Mouse (Mus musculus) lung, postnatal 0 days (tissue): ENCODE measurements around the gene Syt13.

Source experiments
- CTCF ChIP-seq: IDR thresholded peaks from 2 replicates; pipeline ENCODE4 v1.5.1; 2016; ENCODE audit warnings: antibody characterized with exemption, mild to moderate bottlenecking
- EP300 ChIP-seq: IDR thresholded peaks from 2 replicates; pipeline ENCODE4 v1.6.1; 2016; ENCODE audit warnings: antibody characterized with exemption, mild to moderate bottlenecking, control low read depth

DNA sequence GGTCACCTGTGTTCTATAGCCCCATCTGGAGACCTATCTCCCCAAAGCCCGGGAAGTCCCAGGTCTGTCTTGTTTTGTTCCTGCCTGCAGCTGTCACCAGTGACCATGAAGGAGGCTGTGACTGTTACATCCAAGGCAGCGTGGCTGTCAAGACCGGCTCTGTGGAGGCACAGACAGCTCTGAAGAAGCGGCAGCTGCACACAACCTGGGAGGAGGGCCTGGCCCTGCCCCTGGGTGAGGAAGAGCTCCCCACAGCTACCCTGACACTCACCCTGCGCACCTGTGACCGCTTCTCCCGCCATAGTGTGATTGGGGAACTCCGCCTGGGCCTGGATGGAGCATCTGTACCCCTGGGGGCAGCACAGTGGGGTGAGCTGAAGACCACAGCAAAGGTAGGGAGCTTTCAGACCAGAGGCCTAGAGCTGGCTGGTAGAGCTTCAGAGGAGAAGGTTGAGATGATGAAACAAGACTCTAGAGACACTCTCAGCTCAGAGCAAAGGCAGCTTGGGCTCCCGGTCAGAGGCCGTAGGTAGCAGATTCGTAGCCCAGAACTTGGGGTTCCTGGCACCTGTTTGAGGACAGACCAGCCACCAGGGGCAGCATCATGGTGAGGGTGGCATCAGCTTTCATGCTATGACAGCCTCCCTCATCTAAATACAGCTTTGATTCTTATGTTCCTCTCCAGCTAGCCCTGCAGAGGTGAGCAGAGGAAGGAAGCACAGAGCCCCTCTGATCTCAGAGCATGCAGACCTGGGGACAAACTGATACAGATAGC lies 31.1 kb downstream of the Syt13 start:
- no peak for TF ChIP-seq CTCF
- no peak for TF ChIP-seq EP300
